14 mouse cellular contexts compared by ENCODE assay signal in genomic region chr7:111966716-111967115, GRCm38 (mm10). TPM values are rescaled to one million over a fixed set of nuclear protein-coding genes. Genes with fewer than 3 reads are reported as not detected.
A peak's percentile ranks its signal among the peaks of the same experiment; 100 is the strongest.
DNase-seq lines count a peak whose midpoint lies in the region.
"Had no signal": no experiment of that assay in that cellular context is flagged by ENCODE, and none has a peak within 500 bp of the region (broad histone marks: within the 10 kb centered on the region; RNA-seq: fewer than 3 reads in every experiment).

No protein-coding gene starts in this region.

- intact Hi-C loops in heart, postnatal 10 days (cut with DNase I): loop anchor here (5.0 to 10.0 kb wide), 4 partner anchors 279 to 919 kb away; no protein-coding TSS in a partner anchor

- peak; percentile 62 for DNase-seq in heart, adult 11 months
- no peak for DNase-seq in heart, postnatal 10 days
- DNase-seq in right cerebral cortex, postnatal 14 days: peak; percentile 8
- DNase-seq in right cerebral cortex, postnatal 10 days (ENCODE audit: low spot score in 2 of 2): no peak
- DNase-seq in brain, adult 2 months (ENCODE audit: low read depth, low spot score): peak; percentile 29
- peak; percentile 23 to 36 for DNase-seq in layer of hippocampus, postnatal 36 days
- no peak for DNase-seq in cerebellum, postnatal 4 days (ENCODE audit: low spot score in 2 of 2)
- DNase-seq: adrenal gland, adult 8-10 months; adrenal gland, postnatal 36 days; cerebellum, adult 18-20 months; cerebellum, adult 9-11 months; cerebellum, postnatal 36 days; gastrocnemius, postnatal 10 days; heart, adult 2 months had no signal

RNA-seq across cellular contexts. Expression of gene Usp47, which starts 56.6 kb away (rescaled TPM):
- total RNA-seq in heart, postnatal 10 days (2021): 10 to 100 TPM; 74.5 to 86.4 TPM
- total RNA-seq in layer of hippocampus, postnatal 36 days (2021): 10 to 100 TPM; 65.5 to 65.9 TPM

Comparison
In these comparisons a context has a peak if more than half of its experiments do, and no peak if none do; other contexts are left out.
1. DNase-seq: peak in heart, adult 11 months (single experiment), right cerebral cortex, postnatal 14 days (single experiment), brain, adult 2 months (single experiment) and layer of hippocampus, postnatal 36 days (2 of 2); none in heart, postnatal 10 days (0 of 2), right cerebral cortex, postnatal 10 days (0 of 2) and cerebellum, postnatal 4 days (0 of 2).